Mouse (Mus musculus): ENCODE data around the gene Slc25a22. TPM values are rescaled to one million over a fixed set of nuclear protein-coding genes. Genes with fewer than 3 reads are reported as not detected.

Slc25a22 gene
- polyA plus RNA-seq, 1 experiment from 2014 or later = 29.4 TPM

DNA sequence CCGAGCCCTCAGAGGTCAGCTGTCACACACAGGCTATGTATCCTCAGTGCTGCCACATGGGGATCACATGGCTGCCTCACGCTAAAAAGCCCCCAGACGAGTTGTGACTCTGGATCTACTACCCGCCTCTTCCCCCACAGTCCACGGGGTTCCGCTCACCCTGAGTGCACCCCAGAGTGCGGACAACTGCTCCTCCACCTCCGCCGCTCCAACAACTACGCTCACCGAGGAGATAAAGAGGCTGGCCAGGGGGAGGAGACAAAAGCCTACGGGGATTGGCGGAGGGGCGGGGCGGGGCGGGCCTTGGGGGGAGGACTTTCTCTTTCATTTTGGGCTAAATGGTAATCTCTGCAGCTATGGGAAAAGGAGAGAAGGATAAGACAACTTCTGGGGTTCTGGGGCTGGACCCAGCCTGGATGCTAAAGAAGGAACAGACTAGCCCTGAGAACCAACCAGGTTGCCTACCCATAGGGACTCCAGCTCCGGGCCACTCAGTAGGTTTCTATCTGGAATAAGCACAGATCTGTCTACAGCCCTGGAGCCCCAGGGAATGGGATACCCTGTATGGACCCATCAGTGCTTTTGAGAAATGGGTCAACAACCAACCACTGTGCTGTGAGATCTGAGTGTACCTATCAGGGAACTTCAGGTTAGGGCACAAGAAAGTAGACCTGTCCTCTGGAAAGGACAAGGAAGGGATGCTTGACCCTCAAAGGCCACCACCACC lies 2.4 kb downstream of the Slc25a22 start:
- Histone ChIP-seq H3K4me2 (ENCODE audit: low read depth, low read length) (peak overlapping the region; percentile 67), H3K27ac (ENCODE audit: low read length) (peak overlapping the region; percentile 35; the same call in 1 of the 2 replicates), H3K4me1 (ENCODE audit: control insufficient read depth, insufficient read depth, low read length) (peaks cover 24% of the 10 kb centered on the region), H3K27me3 (ENCODE audit: control insufficient read depth, insufficient read depth, low read length) (no peaks in the 10 kb centered on the region), H3K4me3 (replicated peaks; ENCODE audit: low read length) (peak overlapping the region; percentile 54), H3K9ac (ENCODE audit: low read length) (peak overlapping the region; percentile 74), H3K9me3 (replicated peaks; ENCODE audit: control insufficient read depth, low read length) (no peaks in the 10 kb centered on the region), H3K36me3 (ENCODE audit: control insufficient read depth, insufficient read depth, low read length) (no peaks in the 10 kb centered on the region)
- 3% methylated on average over 17 of the region's 17 CpGs for WGBS
- peak; percentile 31; the same call in 1 of the 2 replicates for ATAC-seq (ENCODE audit: insufficient read depth, low FRiP score)

DNA sequence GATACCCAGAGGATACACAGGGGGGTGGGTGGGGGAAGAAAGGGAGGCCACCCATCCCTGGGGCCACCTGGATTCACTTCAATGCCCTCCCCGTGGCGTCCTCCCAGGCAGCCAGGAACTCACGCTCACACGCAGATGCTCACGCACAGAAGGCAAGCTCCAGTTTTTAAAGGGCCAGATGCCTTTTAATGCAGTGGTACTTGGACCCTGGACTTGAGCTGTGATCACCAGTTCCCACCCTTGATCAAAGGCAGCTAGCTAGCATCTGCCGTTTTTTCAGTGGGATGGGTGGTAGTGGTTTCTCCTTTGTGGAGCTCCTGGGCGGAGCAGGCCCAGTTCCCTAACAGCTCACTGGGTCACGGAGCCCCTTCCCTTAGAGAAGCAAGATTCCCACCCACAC lies 3.2 kb downstream of the Slc25a22 start:
- WGBS = 17% methylated on average over 8 of the region's 8 CpGs

DNA sequence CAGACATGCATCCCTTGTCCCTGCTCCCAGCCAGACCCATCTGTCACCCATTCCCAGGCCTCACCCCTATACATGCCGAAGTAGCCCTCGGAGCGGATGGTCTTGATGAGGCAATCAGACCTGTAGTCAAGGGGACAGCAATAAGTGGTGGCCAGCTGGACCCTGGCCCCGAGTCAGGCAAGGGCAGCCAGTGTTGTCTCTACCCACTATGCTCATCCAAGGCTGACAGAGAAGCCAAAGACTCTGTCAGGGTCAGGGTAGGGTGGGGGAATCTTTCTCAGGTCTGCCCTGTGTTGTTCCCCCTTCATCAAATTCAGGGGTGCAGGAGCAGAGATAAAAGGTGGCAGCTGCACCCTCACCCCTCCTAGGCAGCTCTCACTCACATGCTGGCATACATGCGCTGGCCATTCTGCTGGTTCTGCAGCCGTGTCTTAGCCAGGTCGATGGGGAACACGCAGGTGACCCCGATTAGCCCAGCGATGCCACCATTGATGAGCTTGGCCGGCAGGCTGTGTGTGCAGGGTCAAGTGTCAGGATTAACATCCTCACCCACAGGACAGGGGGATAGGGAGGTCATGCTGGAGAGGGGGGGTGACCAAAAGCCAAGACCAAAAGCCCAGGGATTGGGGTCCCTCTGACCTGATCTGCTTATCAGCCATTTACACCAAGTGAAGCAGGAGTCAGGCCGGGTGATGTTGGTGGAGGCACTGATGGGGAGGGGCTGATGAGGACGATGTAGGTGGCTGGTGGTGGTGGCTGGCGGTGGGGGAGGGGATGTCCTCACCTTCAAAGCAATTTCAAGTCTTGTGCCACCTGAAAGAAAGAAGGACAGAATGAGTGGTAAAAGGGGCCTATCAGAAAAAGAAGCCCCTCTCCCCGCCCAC lies 3.9 kb downstream of the Slc25a22 start:
- H3K4me3 ChIP-seq (replicated peaks; ENCODE audit: low read length) = peak overlapping the region; percentile 54
- 68% methylated on average over 15 of the region's 15 CpGs for WGBS
- H3K9me3 ChIP-seq (replicated peaks; ENCODE audit: control insufficient read depth, low read length) = no peaks in the 10 kb centered on the region
- no peaks in the 10 kb centered on the region for H3K27me3 ChIP-seq (ENCODE audit: control insufficient read depth, insufficient read depth, low read length)
- H3K4me2 ChIP-seq (ENCODE audit: low read depth, low read length) = peak overlapping the region; percentile 67
- H3K9ac ChIP-seq (ENCODE audit: low read length) = peak overlapping the region; percentile 74
- H3K27ac ChIP-seq (ENCODE audit: low read length) = no peak overlapping the region
- H3K4me1 ChIP-seq (ENCODE audit: control insufficient read depth, insufficient read depth, low read length) = peaks cover 33% of the 10 kb centered on the region
- H3K36me3 ChIP-seq (ENCODE audit: control insufficient read depth, insufficient read depth, low read length) = no peaks in the 10 kb centered on the region
- ATAC-seq (ENCODE audit: insufficient read depth, low FRiP score) = no peak

More for the DNA sequence above, 3.2 kb downstream of the Slc25a22 start:
- Histone ChIP-seq H3K27me3 (ENCODE audit: control insufficient read depth, insufficient read depth, low read length) (no peaks in the 10 kb centered on the region), H3K36me3 (ENCODE audit: control insufficient read depth, insufficient read depth, low read length) (no peaks in the 10 kb centered on the region), H3K9ac (ENCODE audit: low read length) (peak overlapping the region; percentile 74), H3K9me3 (replicated peaks; ENCODE audit: control insufficient read depth, low read length) (no peaks in the 10 kb centered on the region), H3K4me3 (replicated peaks; ENCODE audit: low read length) (peak overlapping the region; percentile 54), H3K27ac (ENCODE audit: low read length) (peak overlapping the region; percentile 35; the same call in 1 of the 2 replicates), H3K4me1 (ENCODE audit: control insufficient read depth, insufficient read depth, low read length) (peaks cover 27% of the 10 kb centered on the region), H3K4me2 (ENCODE audit: low read depth, low read length) (peak overlapping the region; percentile 67)
- ATAC-seq (ENCODE audit: insufficient read depth, low FRiP score) = no peak

DNA sequence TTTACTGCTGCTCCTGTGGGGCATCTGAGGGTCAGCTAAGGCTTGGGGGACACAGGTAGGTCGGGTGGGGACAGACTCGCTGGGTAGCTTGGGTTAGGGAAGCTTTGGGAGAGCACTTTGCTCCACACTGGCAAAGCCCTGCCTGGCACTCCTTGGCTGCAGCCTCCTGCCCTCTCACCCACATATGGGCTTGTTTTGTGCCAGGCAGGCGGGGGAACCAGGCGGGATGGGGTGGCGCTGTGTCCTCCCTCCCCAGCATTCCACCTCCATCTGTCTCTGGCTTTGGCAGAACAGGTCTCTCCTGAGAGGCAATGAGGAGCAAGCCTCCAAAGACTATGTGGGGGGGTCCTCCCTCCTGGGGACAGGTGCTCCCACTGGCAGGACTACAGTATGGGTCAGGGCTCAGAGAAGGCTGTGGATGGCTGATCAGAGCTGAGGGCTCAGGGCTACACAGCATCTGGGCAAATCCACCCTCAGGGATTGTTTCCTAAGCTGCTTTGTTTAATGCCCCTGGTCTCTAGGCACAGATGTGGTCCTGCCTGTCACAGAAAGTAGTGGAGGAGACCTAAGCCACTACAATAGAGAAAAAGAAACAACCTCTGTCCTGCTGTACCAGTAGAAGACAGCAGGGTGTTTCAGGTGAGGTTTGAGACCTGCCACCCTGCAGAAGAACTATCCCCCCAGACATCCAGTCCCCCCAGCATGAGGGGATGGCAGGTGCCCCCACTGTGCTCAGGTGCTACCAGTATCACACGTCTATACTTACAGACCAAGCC lies 4.8 kb downstream of the Slc25a22 start:
- 0 out of 2 replicates have a peak overlapping the region, but pooled peaks have one; percentile 7 for H3K9ac ChIP-seq (ENCODE audit: low read length)
- 81% methylated on average over 6 of the region's 6 CpGs for WGBS
- H3K4me1 ChIP-seq (ENCODE audit: control insufficient read depth, insufficient read depth, low read length) = peaks cover 33% of the 10 kb centered on the region
- no peak for ATAC-seq (ENCODE audit: insufficient read depth, low FRiP score)
- no peaks in the 10 kb centered on the region for H3K27me3 ChIP-seq (ENCODE audit: control insufficient read depth, insufficient read depth, low read length)
- no peak overlapping the region for H3K4me2 ChIP-seq (ENCODE audit: low read depth, low read length)
- no peak overlapping the region for H3K27ac ChIP-seq (ENCODE audit: low read length)
- H3K9me3 ChIP-seq (replicated peaks; ENCODE audit: control insufficient read depth, low read length) = no peaks in the 10 kb centered on the region
- no peak overlapping the region for H3K4me3 ChIP-seq (replicated peaks; ENCODE audit: low read length)
- H3K36me3 ChIP-seq (ENCODE audit: control insufficient read depth, insufficient read depth, low read length) = no peaks in the 10 kb centered on the region

DNA sequence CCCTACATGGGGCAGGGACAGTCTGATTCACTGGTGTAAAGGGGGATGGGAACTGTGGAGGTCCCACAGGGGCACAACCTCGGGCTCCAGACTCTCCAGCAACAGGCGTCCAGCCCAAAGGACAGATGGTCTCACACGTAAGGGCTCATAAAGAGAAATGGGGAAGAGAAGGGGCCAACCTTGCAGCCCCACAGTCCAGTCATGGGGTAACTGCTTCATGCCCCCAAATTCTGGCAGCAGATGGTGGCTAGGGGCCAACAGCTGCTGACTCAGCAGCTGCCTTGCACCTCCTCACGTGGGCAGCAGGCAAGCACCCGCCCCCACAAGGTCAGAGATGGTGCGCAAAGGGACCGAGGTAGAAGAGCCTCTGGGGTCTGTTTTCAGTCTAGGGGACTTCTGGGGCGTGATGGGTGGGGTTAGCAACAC lies 5.5 kb downstream of the Slc25a22 start:
- Histone ChIP-seq H3K4me1 (ENCODE audit: control insufficient read depth, insufficient read depth, low read length) (peaks cover 33% of the 10 kb centered on the region), H3K9me3 (replicated peaks; ENCODE audit: control insufficient read depth, low read length) (no peaks in the 10 kb centered on the region), H3K4me3 (replicated peaks; ENCODE audit: low read length) (no peak overlapping the region), H3K4me2 (ENCODE audit: low read depth, low read length) (no peak overlapping the region), H3K36me3 (ENCODE audit: control insufficient read depth, insufficient read depth, low read length) (no peaks in the 10 kb centered on the region), H3K27ac (ENCODE audit: low read length) (no peak overlapping the region), H3K9ac (ENCODE audit: low read length) (no peak overlapping the region), H3K27me3 (ENCODE audit: control insufficient read depth, insufficient read depth, low read length) (no peaks in the 10 kb centered on the region)
- ATAC-seq (ENCODE audit: insufficient read depth, low FRiP score) = no peak
- WGBS = 80% methylated on average over 8 of the region's 8 CpGs

DNA sequence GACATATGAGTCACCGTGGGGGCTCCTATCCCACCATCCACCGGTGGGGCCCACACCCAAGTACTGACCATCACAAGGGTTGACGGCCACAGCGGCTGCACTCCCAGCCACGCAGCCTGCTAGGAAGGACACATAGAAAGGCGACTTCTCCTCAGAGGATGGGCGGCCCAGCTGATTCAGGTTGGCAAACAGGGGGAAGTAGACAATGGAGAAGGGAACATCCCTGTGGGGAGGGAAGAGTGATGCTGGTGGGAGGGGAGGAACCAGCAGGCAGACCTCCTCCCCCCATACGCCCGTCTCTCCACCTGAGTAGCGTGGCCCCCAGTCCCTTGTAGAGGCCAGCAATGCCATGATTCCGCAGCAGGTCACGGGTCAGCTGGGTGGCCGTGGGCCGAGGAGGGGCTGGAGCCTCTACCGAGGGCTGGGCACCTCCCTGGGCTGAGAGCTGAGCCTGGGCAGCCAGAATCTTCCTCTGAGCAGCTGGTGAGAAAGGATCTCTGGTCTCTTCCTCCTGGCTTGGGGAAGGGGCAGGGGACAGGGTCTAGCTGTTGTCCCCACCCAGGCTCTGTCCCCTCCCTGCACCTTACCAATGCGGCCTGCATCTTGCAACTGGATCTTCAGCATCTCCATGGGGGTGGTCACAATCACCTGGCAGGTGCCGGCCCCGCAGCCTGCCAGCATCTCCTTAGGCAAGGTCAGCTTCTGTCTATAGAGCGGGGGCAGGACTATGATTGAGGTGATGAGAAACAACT lies 6.1 kb downstream of the Slc25a22 start:
- H3K4me2 ChIP-seq (ENCODE audit: low read depth, low read length) = no peak overlapping the region
- no peak overlapping the region for H3K27ac ChIP-seq (ENCODE audit: low read length)
- H3K9me3 ChIP-seq (replicated peaks; ENCODE audit: control insufficient read depth, low read length) = no peaks in the 10 kb centered on the region
- WGBS = 95% methylated on average over 19 of the region's 19 CpGs
- ATAC-seq (ENCODE audit: insufficient read depth, low FRiP score) = no peak
- H3K9ac ChIP-seq (ENCODE audit: low read length) = no peak overlapping the region
- no peaks in the 10 kb centered on the region for H3K36me3 ChIP-seq (ENCODE audit: control insufficient read depth, insufficient read depth, low read length)
- H3K27me3 ChIP-seq (ENCODE audit: control insufficient read depth, insufficient read depth, low read length) = no peaks in the 10 kb centered on the region
- peaks cover 30% of the 10 kb centered on the region for H3K4me1 ChIP-seq (ENCODE audit: control insufficient read depth, insufficient read depth, low read length)
- H3K4me3 ChIP-seq (replicated peaks; ENCODE audit: low read length) = no peak overlapping the region

DNA sequence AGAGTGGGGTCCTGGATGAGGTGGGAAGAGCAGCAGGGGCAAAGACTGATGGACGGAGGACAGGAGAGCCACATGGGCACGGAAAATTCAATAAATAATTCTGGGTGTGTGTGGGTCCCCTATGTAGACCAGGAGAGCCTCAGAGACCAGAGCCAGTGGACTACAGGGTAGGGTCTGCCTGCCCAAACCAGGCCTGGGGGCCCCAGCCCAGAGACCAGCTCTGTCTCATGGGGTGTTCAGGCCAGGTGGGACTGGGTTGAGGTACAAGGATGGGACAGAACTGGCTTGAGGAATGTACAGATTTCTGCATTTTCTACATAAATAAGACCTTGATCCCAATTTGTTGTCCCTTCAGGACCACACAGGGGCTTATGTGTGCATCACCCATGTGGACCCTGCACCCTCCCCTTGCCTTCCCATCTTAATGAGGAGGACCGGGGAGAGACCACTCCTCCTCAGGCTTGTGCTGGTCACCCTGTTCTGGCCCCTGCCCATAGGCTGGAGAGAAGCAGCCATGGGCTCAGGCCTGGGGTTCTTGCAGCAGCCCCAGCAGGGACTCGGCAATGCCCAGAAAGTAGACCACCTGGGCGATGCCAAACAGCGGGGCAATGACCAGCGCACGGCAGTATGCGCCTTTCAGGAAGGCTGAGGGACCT lies 7.0 kb downstream of the Slc25a22 start:
- no peak overlapping the region for H3K4me3 ChIP-seq (replicated peaks; ENCODE audit: low read length)
- ATAC-seq (ENCODE audit: insufficient read depth, low FRiP score) = no peak
- H3K4me1 ChIP-seq (ENCODE audit: control insufficient read depth, insufficient read depth, low read length) = peaks cover 29% of the 10 kb centered on the region
- H3K27me3 ChIP-seq (ENCODE audit: control insufficient read depth, insufficient read depth, low read length) = no peaks in the 10 kb centered on the region
- no peaks in the 10 kb centered on the region for H3K9me3 ChIP-seq (replicated peaks; ENCODE audit: control insufficient read depth, low read length)
- 91% methylated on average over 9 of the region's 9 CpGs for WGBS
- no peak overlapping the region for H3K27ac ChIP-seq (ENCODE audit: low read length)
- H3K4me2 ChIP-seq (ENCODE audit: low read depth, low read length) = no peak overlapping the region
- no peak overlapping the region for H3K9ac ChIP-seq (ENCODE audit: low read length)
- no peaks in the 10 kb centered on the region for H3K36me3 ChIP-seq (ENCODE audit: control insufficient read depth, insufficient read depth, low read length)
